ENCODE assay signal across 8 mouse cellular contexts in the genomic region with DNA sequence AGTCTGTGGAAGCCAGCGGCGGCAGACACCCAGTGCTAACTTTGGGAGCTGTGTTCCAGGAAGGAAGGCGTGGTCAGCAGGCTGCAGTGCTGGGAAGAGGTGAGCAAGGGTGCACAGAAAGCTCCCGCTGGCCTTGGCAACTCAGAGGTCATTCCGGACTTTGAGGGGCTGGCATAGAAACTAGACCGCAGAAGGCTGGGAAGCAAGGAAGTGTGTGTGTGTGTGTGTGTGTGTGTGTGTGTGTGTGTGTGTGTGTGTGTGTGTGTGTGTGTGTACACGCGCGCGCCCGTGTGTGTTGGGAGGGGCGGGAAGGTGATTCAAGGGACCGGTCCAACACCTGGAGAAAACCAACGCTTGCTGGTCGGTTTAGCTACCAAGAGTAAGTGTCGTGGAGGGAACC. TPM values are rescaled to one million over a fixed set of nuclear protein-coding genes. Genes with fewer than 3 reads are reported as not detected.
DNase-seq lines count a peak whose midpoint lies in the region; ATAC-seq lines count a peak whose summit lies in the region.

Gene Ampd3 (plus strand): TSS at position 206 of the 400 bp plus-strand sequence.

- no peak for ATAC-seq in cerebellum, adult (ENCODE audit: insufficient number of reproducible peaks, low FRiP score, low TSS enrichment)
- peak; percentile 7 for ATAC-seq in forebrain, embryonic 16.5 days
- ATAC-seq in intestine, embryonic 15.5 days: peak; percentile 24; the same call in 1 of the 2 replicates
- ATAC-seq in limb, embryonic 13.5 days (ENCODE audit: low FRiP score, low read depth): no peak; the same call in 1 of the 2 replicates
- ATAC-seq in neural tube, embryonic 15.5 days (ENCODE audit: low FRiP score): peak; percentile 56

- peak within 1 kb of the TSS; percentile 86 for H3K4me2 ChIP-seq in forebrain, embryonic 16.5 days (ENCODE audit: low read length)
- peak within 1 kb of the TSS; percentile 99 for H3K4me2 ChIP-seq in intestine, embryonic 15.5 days (replicated peaks)
- peak within 1 kb of the TSS; percentile 96 for H3K4me2 ChIP-seq in limb, embryonic 13.5 days (replicated peaks)
- peak within 1 kb of the TSS; percentile 83 for H3K4me2 ChIP-seq in neural tube, embryonic 15.5 days

- DNase-seq in cerebellum, adult 8-10 months: peak; percentile 39
- DNase-seq in adrenal gland, postnatal 14 days: peak; percentile 27
- DNase-seq in frontal cortex, postnatal 36 days (ENCODE audit: low spot score in 2 of 2): no peak

- no peaks in the 10 kb centered on the region for H3K27me3 ChIP-seq in forebrain, embryonic 16.5 days (replicated peaks; ENCODE audit: control insufficient read depth, insufficient read depth, low read length)
- H3K27me3 ChIP-seq in intestine, embryonic 15.5 days (replicated peaks): peaks cover 14% of the 10 kb centered on the region; the same call in 1 of the 2 replicates
- H3K27me3 ChIP-seq in limb, embryonic 13.5 days: peaks cover 30% of the 10 kb centered on the region
- H3K27me3 ChIP-seq in neural tube, embryonic 15.5 days (replicated peaks): no peaks in the 10 kb centered on the region

- H3K9me3 ChIP-seq in forebrain, embryonic 16.5 days (ENCODE audit: control insufficient read depth, low read length): no peaks in the 10 kb centered on the region
- no peaks in the 10 kb centered on the region for H3K9me3 ChIP-seq in intestine, embryonic 15.5 days
- H3K9me3 ChIP-seq in limb, embryonic 13.5 days: no peaks in the 10 kb centered on the region
- no peaks in the 10 kb centered on the region for H3K9me3 ChIP-seq in neural tube, embryonic 15.5 days (replicated peaks)

- H3K9ac ChIP-seq in forebrain, embryonic 16.5 days (replicated peaks; ENCODE audit: low read depth, low read length): peak within 1 kb of the TSS; percentile 75
- peak within 1 kb of the TSS; percentile 65 for H3K9ac ChIP-seq in intestine, embryonic 15.5 days
- peak within 1 kb of the TSS; percentile 81 for H3K9ac ChIP-seq in limb, embryonic 13.5 days
- peak within 1 kb of the TSS; percentile 68 for H3K9ac ChIP-seq in neural tube, embryonic 15.5 days (replicated peaks)

- 18% methylated on average over 16 of the region's 16 CpGs for WGBS in forebrain, embryonic 16.5 days
- WGBS in intestine, embryonic 15.5 days: 22% methylated on average over 16 of the region's 16 CpGs
- 24% methylated on average over 16 of the region's 16 CpGs for WGBS in limb, embryonic 13.5 days
- 25% methylated on average over 10 of the region's 16 CpGs for WGBS in neural tube, embryonic 15.5 days

- peaks cover 10% of the 10 kb centered on the region for H3K4me1 ChIP-seq in forebrain, embryonic 16.5 days (replicated peaks; ENCODE audit: control insufficient read depth, insufficient read depth, low read length)
- H3K4me1 ChIP-seq in intestine, embryonic 15.5 days (replicated peaks): peaks cover 11% of the 10 kb centered on the region
- H3K4me1 ChIP-seq in limb, embryonic 13.5 days: peaks cover 15% of the 10 kb centered on the region
- H3K4me1 ChIP-seq in neural tube, embryonic 15.5 days: peaks cover 20% of the 10 kb centered on the region

- peak within 1 kb of the TSS; percentile 59 for H3K4me3 ChIP-seq in forebrain, embryonic 16.5 days (replicated peaks; ENCODE audit: low read length)
- peak within 1 kb of the TSS; percentile 56 for H3K4me3 ChIP-seq in intestine, embryonic 15.5 days (replicated peaks)
- H3K4me3 ChIP-seq in limb, embryonic 13.5 days: peak within 1 kb of the TSS; percentile 62
- peak within 1 kb of the TSS; percentile 50 for H3K4me3 ChIP-seq in neural tube, embryonic 15.5 days (replicated peaks)

- no peak within 1 kb of the TSS for H3K27ac ChIP-seq in forebrain, embryonic 16.5 days (ENCODE audit: low read length)
- 0 out of 2 replicates have a peak within 1 kb of the TSS, but pooled peaks have one; percentile 5 for H3K27ac ChIP-seq in intestine, embryonic 15.5 days
- no peak within 1 kb of the TSS for H3K27ac ChIP-seq in limb, embryonic 13.5 days
- peak within 1 kb of the TSS; percentile 35; the same call in 1 of the 2 replicates for H3K27ac ChIP-seq in neural tube, embryonic 15.5 days (replicated peaks)

- H3K36me3 ChIP-seq in forebrain, embryonic 16.5 days (ENCODE audit: control insufficient read depth, insufficient read depth): no peaks in the 10 kb centered on the region
- no peaks in the 10 kb centered on the region for H3K36me3 ChIP-seq in intestine, embryonic 15.5 days
- no peaks in the 10 kb centered on the region for H3K36me3 ChIP-seq in limb, embryonic 13.5 days
- no peaks in the 10 kb centered on the region for H3K36me3 ChIP-seq in neural tube, embryonic 15.5 days

RNA-seq across cellular contexts. Expression of gene Ampd3, which starts in this region (rescaled TPM):
- 22.9 and 32.8 TPM in 2 replicates for total RNA-seq in adrenal gland, postnatal 14 days (2021)
- polyA plus RNA-seq in forebrain, embryonic 16.5 days (2015; fragmentation: Nextera tagmentation; extraction: Ambion mirVana): 6.2 and 8.5 TPM in 2 replicates
- polyA plus RNA-seq in intestine, embryonic 15.5 days (2015; fragmentation: Nextera tagmentation; extraction: Ambion mirVana): 4.1 and 4.8 TPM in 2 replicates
- polyA plus RNA-seq in limb, embryonic 13.5 days (2015; fragmentation: Nextera tagmentation; extraction: Ambion mirVana): 2.8 and 3.7 TPM in 2 replicates
- 12.0 and 12.6 TPM in 2 replicates for polyA plus RNA-seq in neural tube, embryonic 15.5 days (2015; fragmentation: Nextera tagmentation; extraction: Ambion mirVana)

Comparison
In these comparisons a context has a peak if more than half of its experiments do, and no peak if none do; other contexts are left out.
1. DNase-seq: peak in cerebellum, adult 8-10 months (single experiment) and adrenal gland, postnatal 14 days (single experiment); none in frontal cortex, postnatal 36 days (0 of 2).
2. ATAC-seq: peak in forebrain, embryonic 16.5 days (single experiment), intestine, embryonic 15.5 days (single experiment) and neural tube, embryonic 15.5 days (single experiment); none in cerebellum, adult (single experiment) and limb, embryonic 13.5 days (single experiment).
3. H3K27ac ChIP-seq: peak in intestine, embryonic 15.5 days (single experiment) and neural tube, embryonic 15.5 days (single experiment); none in forebrain, embryonic 16.5 days (single experiment) and limb, embryonic 13.5 days (single experiment).
4. Peak in every context shown above with its lines, with median percentiles within 50 percentile points of each other: H3K4me2 ChIP-seq, H3K4me3 ChIP-seq and H3K9ac ChIP-seq.